Mouse (Mus musculus) kidney, embryonic 14.5 days (tissue): Measurements from ENCODE around the gene Zfp217. TPM values are rescaled to one million over a fixed set of nuclear protein-coding genes. Genes with fewer than 3 reads are reported as not detected.

ENCODE experiments used
- ATAC-seq: fragments of 200-750 bp; cut with Nextera tagmentation; 2 replicates; pipeline ENCODE4 v1.8.0; 2017; ENCODE audit warnings: moderate number of reproducible peaks, mild to moderate bottlenecking, moderate TSS enrichment, moderate library complexity; ENCODE audit not compliant: low FRiP score, low TSS enrichment
- H3K27ac ChIP-seq: fragments of 300-500 bp; sonication (generic); 2 replicates; pipeline ENCODE4 v1.5.1; 2014; ENCODE audit warnings: low read depth, mild to moderate bottlenecking, low read length, moderate library complexity, mixed read lengths
- H3K27me3 ChIP-seq: fragments of 300-500 bp; sonication (generic); 2 replicates; pipeline ENCODE4 v1.6.1; 2014; ENCODE audit warnings: mild to moderate bottlenecking, low read length; ENCODE audit not compliant: control insufficient read depth, insufficient read depth
- H3K36me3 ChIP-seq: fragments of 300-500 bp; sonication (generic); 2 replicates; pipeline ENCODE4 v1.6.1; 2014; ENCODE audit warnings: low read length, mixed read lengths; ENCODE audit not compliant: control insufficient read depth, insufficient read depth
- H3K4me1 ChIP-seq: fragments of 300-500 bp; sonication (generic); 2 replicates; pipeline ENCODE4 v1.6.1; 2014; ENCODE audit warnings: low read length, mixed read lengths; ENCODE audit not compliant: control insufficient read depth, insufficient read depth
- H3K4me2 ChIP-seq: fragments of 300-500 bp; sonication (generic); replicated peaks from 2 replicates; pipeline ENCODE4 v1.6.1; 2014; ENCODE audit warnings: low read depth, mild to moderate bottlenecking, low read length
- H3K4me3 ChIP-seq: fragments of 300-500 bp; sonication (generic); 2 replicates; pipeline ENCODE4 v1.5.1; 2014; ENCODE audit warnings: mild to moderate bottlenecking, low read length
- H3K9ac ChIP-seq: fragments of 300-500 bp; sonication (generic); 2 replicates; pipeline ENCODE4 v1.6.1; 2014; ENCODE audit warnings: low read depth, mild to moderate bottlenecking, low read length, moderate library complexity
- H3K9me3 ChIP-seq: fragments of 300-500 bp; sonication (generic); 2 replicates; pipeline ENCODE4 v1.6.1; 2016; ENCODE audit warnings: low read length; ENCODE audit not compliant: control insufficient read depth
- whole genome bisulfite sequencing: fragments of 180-500 bp; shearing (Covaris S2); extraction: QIAGEN DNeasy Blood & Tissue Kit; methylation state at CpG from one replicate; pipeline ENCODE4 v1.1.7; 2014; 5-methylcytosine and 5-hydroxymethylcytosine counted together
- polyA plus RNA-seq: library from polyadenylated mRNA; unstranded; fragments of >200 nt; fragmentation: Nextera tagmentation; extraction: Ambion mirVana; gene quantifications from 2 replicates; pipeline ENCODE4 v1.2.1, GENCODE M21; 2014

Gene Zfp217
- polyA plus RNA-seq, 1 experiment from 2014 or later: 5.6 TPM

DNA sequence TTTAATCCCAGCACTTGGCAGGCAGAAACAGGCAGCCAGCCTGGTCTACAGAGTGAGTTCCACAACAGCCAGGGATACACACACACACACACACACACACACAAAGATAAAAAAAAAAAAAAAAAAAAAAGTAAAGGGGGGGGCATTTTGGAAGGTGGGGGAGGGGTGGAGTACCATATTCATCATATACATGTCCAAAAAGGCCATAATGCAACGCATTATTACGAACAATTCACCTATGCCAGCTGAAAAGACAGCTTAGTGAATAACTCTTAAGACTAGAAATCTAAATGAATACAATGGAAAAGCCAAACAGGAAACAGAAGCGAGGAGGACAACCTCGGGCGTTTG is 6.8 kb upstream of the Zfp217 start:
- H3K9ac ChIP-seq: no peak overlapping the region
- H3K4me2 ChIP-seq: peak overlapping the region; percentile 77
- peaks cover 24% of the 10 kb centered on the region; the same call in 1 of the 2 replicates for H3K4me1 ChIP-seq
- WGBS: 15% methylated on average over 5 of the region's 5 CpGs
- no peaks in the 10 kb centered on the region for H3K36me3 ChIP-seq
- no peak for ATAC-seq
- H3K27me3 ChIP-seq: no peaks in the 10 kb centered on the region
- H3K27ac ChIP-seq: peak overlapping the region; percentile 73; the same call in 1 of the 2 replicates
- H3K4me3 ChIP-seq: peak overlapping the region; percentile 24
- H3K9me3 ChIP-seq: no peaks in the 10 kb centered on the region

DNA sequence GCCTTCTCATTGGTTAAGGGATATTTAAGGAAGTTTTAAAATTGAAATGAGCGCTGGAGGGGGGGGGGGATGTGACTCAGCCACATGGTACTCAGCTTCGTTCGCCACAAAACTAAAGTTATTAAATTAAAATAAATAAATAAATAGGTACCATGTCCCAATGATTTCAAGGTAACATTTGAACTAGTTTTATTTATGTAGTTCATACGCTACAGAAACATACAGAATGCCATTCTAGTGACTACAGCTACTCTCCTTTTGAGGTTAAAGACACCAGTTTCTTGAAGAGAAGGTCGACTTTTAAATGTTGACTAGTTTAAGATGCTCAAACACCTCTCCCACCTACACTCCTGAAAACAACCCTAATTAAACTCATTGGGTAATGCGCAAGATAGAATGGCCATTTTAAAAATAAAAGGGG is 6.4 kb upstream of the Zfp217 start:
- ATAC-seq: no peak
- Histone ChIP-seq H3K27me3 (no peaks in the 10 kb centered on the region), H3K27ac (no peak overlapping the region), H3K4me2 (peak overlapping the region; percentile 77; the same call in 1 of the 2 replicates), H3K9ac (no peak overlapping the region), H3K36me3 (no peaks in the 10 kb centered on the region), H3K4me3 (peak overlapping the region; percentile 24; the same call in 1 of the 2 replicates), H3K4me1 (peaks cover 24% of the 10 kb centered on the region; the same call in 1 of the 2 replicates), H3K9me3 (no peaks in the 10 kb centered on the region)
- WGBS: 24% methylated on average over 6 of the region's 6 CpGs

DNA sequence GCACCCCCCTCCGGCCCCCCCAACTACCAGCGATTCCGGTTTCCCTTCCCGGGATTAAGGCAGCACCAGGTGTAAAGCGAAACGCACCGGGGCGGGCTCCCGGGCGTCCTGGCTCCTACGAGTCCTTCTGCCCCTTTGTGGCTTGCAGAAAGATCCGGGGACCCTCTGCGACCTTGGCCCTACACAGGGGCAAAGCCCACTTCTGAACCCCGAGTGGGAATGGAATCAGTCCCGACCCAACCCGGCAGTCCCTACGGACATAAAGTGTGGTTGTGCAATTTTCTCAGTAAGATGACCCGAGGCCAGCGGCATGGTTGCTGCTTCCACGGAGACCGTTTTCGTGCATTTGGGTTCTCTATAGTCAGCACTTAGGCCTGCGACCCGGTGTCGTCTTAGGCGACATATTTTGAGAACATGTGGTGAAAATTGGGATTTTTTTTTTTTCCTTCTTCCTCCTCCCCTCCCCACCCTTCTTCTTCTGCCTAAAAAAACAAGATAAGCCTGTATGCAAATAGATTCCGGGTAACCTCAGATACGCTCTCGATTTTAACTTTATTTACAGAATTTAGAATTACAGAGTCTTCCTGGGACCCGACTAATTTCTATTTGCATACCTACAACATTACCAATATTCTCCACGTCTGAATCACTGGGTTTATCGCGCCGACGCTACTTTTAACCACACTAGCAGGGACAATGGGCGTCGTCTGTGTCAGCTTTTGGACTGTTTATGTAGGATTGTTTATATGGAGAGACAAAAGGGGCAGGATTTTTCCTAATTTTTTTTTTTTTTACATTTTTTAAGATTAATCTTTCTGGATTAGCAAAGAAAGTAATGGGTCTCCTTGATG is 5.7 kb upstream of the Zfp217 start:
- peak overlapping the region; percentile 77 for H3K4me2 ChIP-seq
- peak overlapping the region; percentile 51; the same call in 1 of the 2 replicates for H3K9ac ChIP-seq
- no peaks in the 10 kb centered on the region for H3K9me3 ChIP-seq
- H3K36me3 ChIP-seq: no peaks in the 10 kb centered on the region
- H3K27me3 ChIP-seq: no peaks in the 10 kb centered on the region
- peaks cover 24% of the 10 kb centered on the region; the same call in 1 of the 2 replicates for H3K4me1 ChIP-seq
- H3K4me3 ChIP-seq: peak overlapping the region; percentile 41
- ATAC-seq: 0 out of 2 replicates have a peak, but pooled peaks have one; percentile 33
- H3K27ac ChIP-seq: no peak overlapping the region
- WGBS: 2% methylated on average over 37 of the region's 37 CpGs

DNA sequence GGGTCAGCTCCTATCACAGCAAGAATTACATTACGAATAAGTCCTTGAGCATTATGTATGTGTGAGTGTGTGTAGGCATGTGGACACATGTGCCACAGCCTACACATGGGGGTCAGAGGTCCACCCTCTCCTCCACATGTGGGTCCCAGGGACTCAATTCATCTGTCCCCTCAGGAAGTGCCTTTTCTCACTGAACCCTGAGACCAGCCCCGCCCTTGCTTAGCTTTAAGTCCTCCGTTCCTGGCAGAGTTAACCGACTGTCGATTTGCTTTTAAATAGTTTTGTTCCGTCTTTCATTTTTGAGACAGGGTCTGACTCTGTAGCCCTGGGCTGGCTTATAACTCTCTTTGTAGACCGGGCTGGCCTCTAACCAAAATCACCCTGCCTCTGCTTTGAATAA is 5.0 kb upstream of the Zfp217 start:
- Histone ChIP-seq H3K9ac (0 out of 2 replicates have a peak overlapping the region, but pooled peaks have one; percentile 51), H3K4me1 (peaks cover 22% of the 10 kb centered on the region; the same call in 1 of the 2 replicates), H3K4me2 (peak overlapping the region; percentile 77), H3K27ac (no peak overlapping the region), H3K4me3 (peak overlapping the region; percentile 41; the same call in 1 of the 2 replicates), H3K9me3 (no peaks in the 10 kb centered on the region), H3K27me3 (no peaks in the 10 kb centered on the region), H3K36me3 (no peaks in the 10 kb centered on the region)
- ATAC-seq: no peak
- 28% methylated on average over 7 of the region's 7 CpGs for WGBS

DNA sequence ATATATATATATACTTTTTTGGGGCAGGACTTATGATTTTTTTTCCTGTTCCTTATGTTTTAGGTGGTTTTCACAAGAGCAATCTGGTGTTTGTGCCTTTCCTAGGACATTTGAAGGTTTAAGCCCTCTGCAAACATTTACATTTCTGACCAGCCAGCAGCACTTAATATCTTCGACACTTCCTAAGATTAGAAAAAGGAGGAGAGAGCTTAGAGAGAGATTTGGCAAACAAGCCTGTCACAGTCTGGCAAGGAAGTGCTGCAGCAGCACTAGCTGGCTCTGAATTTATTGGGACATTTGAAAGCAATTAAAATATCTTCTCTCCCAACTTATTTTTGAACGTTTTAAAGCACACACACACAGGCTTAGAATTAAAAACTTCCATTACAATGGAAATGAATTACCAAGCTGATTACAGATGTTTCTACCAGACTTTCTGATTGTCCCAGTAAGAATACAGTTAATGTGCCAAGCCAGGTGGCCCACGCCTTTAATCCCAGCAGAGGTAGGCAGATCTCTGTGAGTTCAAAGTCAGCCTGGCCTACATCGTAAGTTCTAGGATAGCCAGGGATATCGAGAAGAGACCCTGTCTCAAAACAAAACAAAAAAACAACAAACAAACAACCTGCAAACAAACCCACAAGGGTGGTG is 4.3 kb upstream of the Zfp217 start:
- peaks cover 20% of the 10 kb centered on the region; the same call in 1 of the 2 replicates for H3K4me1 ChIP-seq
- no peak overlapping the region; the same call in 1 of the 2 replicates for H3K27ac ChIP-seq
- H3K9ac ChIP-seq: no peak overlapping the region
- H3K27me3 ChIP-seq: no peaks in the 10 kb centered on the region
- H3K36me3 ChIP-seq: no peaks in the 10 kb centered on the region
- no peak overlapping the region for H3K4me3 ChIP-seq
- no peak for ATAC-seq
- H3K9me3 ChIP-seq: no peaks in the 10 kb centered on the region
- 74% methylated on average over 5 of the region's 5 CpGs for WGBS
- no peak overlapping the region for H3K4me2 ChIP-seq

DNA sequence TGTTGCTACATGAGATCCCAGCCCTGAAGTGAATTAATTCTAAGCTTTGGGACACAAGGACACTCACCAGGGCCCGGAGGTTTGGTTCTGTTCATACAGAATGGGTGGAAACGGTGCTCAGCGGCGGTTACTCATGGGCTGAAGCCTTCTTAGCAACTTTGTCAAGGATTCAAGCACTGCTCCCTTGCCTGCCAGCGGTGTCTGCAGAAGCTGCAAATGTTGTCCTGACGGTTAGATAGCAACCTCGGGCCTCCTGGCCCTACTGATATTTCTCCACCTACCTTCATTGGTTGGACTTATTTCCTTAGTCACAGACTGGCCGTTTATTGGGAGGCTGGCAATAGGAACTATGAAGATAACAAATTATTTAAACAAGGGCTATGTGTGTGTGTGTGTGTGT is 3.6 kb upstream of the Zfp217 start:
- WGBS: 87% methylated on average over 8 of the region's 8 CpGs
- Histone ChIP-seq H3K4me2 (no peak overlapping the region), H3K9ac (no peak overlapping the region), H3K9me3 (no peaks in the 10 kb centered on the region), H3K27me3 (no peaks in the 10 kb centered on the region), H3K4me3 (no peak overlapping the region), H3K4me1 (peaks cover 20% of the 10 kb centered on the region; the same call in 1 of the 2 replicates), H3K36me3 (no peaks in the 10 kb centered on the region), H3K27ac (no peak overlapping the region)
- no peak for ATAC-seq

DNA sequence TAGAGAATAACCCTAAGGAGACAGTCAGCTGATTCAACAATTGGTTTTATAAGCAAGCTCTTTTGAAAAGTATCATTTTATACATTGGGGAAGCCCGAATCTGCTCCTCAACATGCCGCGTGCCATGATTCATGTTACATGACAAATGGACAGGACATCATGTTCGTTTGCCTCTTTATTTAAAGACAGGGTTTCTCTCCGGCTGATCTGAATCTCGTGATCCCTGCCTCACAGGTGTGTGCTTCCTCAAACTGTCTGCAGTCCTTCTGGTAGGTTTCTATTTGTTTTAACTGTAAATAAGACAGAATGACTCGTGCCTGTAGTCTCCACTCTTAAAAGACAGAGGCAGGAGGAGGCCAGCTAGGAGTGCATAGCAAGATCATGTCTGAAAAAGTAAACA is 925 bp upstream of the Zfp217 start:
- H3K9me3 ChIP-seq: no peaks in the 10 kb centered on the region
- ATAC-seq: no peak
- H3K9ac ChIP-seq: no peak overlapping the region
- no peak overlapping the region for H3K4me2 ChIP-seq
- H3K36me3 ChIP-seq: no peaks in the 10 kb centered on the region
- no peak overlapping the region for H3K27ac ChIP-seq
- H3K4me3 ChIP-seq: no peak overlapping the region
- 0 out of 2 replicates have a peak, but pooled peaks cover 7% of the 10 kb centered on the region for H3K4me1 ChIP-seq
- 70% methylated on average over 7 of the region's 7 CpGs for WGBS
- no peaks in the 10 kb centered on the region for H3K27me3 ChIP-seq

DNA sequence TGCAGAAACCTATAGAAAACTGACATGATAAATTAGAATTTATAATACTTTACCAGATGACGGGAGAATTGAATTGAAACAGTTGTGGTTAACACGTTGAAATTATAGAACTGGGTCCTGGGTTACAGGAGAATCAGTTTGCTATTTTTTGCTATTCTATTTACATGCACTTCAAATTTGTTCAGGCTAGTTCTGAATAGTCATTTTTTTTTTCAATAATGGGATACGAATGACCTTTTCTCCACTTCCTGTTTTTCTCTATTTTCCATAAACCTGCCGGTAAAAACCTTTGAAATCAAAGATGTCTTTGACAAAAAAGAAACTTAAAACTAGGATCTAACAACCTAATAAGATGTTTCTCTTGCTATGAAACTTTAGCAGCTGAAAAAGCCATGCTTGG is 733 bp downstream of the Zfp217 start:
- 73% methylated on average over 4 of the region's 4 CpGs for WGBS
- Histone ChIP-seq H3K36me3 (no peaks in the 10 kb centered on the region), H3K4me1 (no peaks in the 10 kb centered on the region), H3K4me2 (no peak overlapping the region), H3K9me3 (no peaks in the 10 kb centered on the region), H3K9ac (no peak overlapping the region), H3K27me3 (no peaks in the 10 kb centered on the region), H3K27ac (no peak overlapping the region; the same call in 1 of the 2 replicates), H3K4me3 (no peak overlapping the region)
- no peak for ATAC-seq

DNA sequence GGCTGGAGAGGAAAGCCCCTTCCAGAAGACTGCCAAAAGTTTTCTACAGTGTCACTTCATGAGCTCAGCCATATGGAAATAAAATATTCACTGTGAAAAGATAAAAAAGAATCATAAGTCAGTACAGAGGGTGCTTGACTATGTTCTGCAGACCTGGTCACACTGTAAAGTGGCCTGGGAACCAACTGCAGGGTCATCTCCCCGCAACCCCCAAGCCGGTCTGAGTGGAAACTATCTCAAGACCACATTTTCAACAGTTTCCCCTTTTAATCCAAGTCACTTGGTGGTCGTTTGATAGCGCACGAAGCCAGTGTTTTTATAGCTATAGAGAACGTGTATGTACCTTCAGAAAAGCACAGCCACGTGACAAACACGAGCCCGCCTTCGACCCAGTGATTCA is 3.6 kb downstream of the Zfp217 start:
- H3K9ac ChIP-seq: no peak overlapping the region
- no peak overlapping the region for H3K27ac ChIP-seq

More for the DNA sequence above, 3.6 kb downstream of the Zfp217 start:
- no peak for ATAC-seq
- H3K4me1 ChIP-seq: 0 out of 2 replicates have a peak, but pooled peaks cover 4% of the 10 kb centered on the region
- 78% methylated on average over 10 of the region's 10 CpGs for WGBS
- no peak overlapping the region for H3K4me3 ChIP-seq
- H3K36me3 ChIP-seq: no peaks in the 10 kb centered on the region
- H3K4me2 ChIP-seq: no peak overlapping the region
- no peaks in the 10 kb centered on the region for H3K27me3 ChIP-seq
- no peaks in the 10 kb centered on the region for H3K9me3 ChIP-seq
